Mouse (Mus musculus) neural tube, embryonic 14.5 days (tissue): Measurements from ENCODE around the gene St7. TPM values are rescaled to one million over a fixed set of nuclear protein-coding genes. Genes with fewer than 3 reads are reported as not detected.

ENCODE experiments used
- ATAC-seq: fragments of 200-750 bp; cut with Nextera tagmentation; 2 replicates; pipeline ENCODE4 v1.8.0; 2017; ENCODE audit warnings: low read depth, mild to moderate bottlenecking, moderate TSS enrichment, moderate library complexity
- H3K27ac ChIP-seq: fragments of 300-500 bp; sonication (generic); 2 replicates; pipeline ENCODE4 v1.5.1; 2014; ENCODE audit warnings: low read depth, mild to moderate bottlenecking, control low read depth, low read length, moderate library complexity, mixed read lengths
- H3K27me3 ChIP-seq: fragments of 300-500 bp; sonication (generic); 2 replicates; pipeline ENCODE4 v1.6.1; 2014; ENCODE audit warnings: low read length; ENCODE audit not compliant: control insufficient read depth, insufficient read depth
- H3K36me3 ChIP-seq: fragments of 300-500 bp; sonication (generic); 2 replicates; pipeline ENCODE4 v1.6.1; 2014; ENCODE audit warnings: low read length, mixed read lengths; ENCODE audit not compliant: control insufficient read depth, insufficient read depth
- H3K4me1 ChIP-seq: fragments of 300-500 bp; sonication (generic); 2 replicates; pipeline ENCODE4 v1.6.1; 2014; ENCODE audit warnings: low read length; ENCODE audit not compliant: control insufficient read depth, insufficient read depth
- H3K4me2 ChIP-seq: fragments of 300-500 bp; sonication (generic); 2 replicates; pipeline ENCODE4 v1.6.1; 2014; ENCODE audit warnings: mild to moderate bottlenecking, low read depth, low read length, control low read depth
- H3K4me3 ChIP-seq: fragments of 300-500 bp; sonication (generic); 2 replicates; pipeline ENCODE4 v1.5.1; 2014; ENCODE audit warnings: low read depth, low read length, control low read depth, mixed read lengths
- H3K9ac ChIP-seq: fragments of 300-500 bp; sonication (generic); replicated peaks from 2 replicates; pipeline ENCODE4 v1.6.1; 2014; ENCODE audit warnings: low read depth, mild to moderate bottlenecking, control low read depth, low read length, mixed read lengths
- H3K9me3 ChIP-seq: fragments of 300-500 bp; sonication (generic); 2 replicates; pipeline ENCODE4 v1.6.1; 2016; ENCODE audit warnings: low read length; ENCODE audit not compliant: control insufficient read depth
- WGBS: fragments of 180-500 bp; shearing (Covaris S2); extraction: QIAGEN DNeasy Blood & Tissue Kit; methylation state at CpG from one replicate; pipeline ENCODE4 v1.1.7; 2014; 5-methylcytosine and 5-hydroxymethylcytosine counted together
- polyA plus RNA-seq: library from polyadenylated mRNA; unstranded; fragments of >200 nt; fragmentation: Nextera tagmentation; extraction: Ambion mirVana; gene quantifications from 2 replicates; pipeline ENCODE4 v1.2.1, GENCODE M21; 2014

St7 gene
- polyA plus RNA-seq, 1 experiment from 2014 or later, result 71.9 TPM

DNA sequence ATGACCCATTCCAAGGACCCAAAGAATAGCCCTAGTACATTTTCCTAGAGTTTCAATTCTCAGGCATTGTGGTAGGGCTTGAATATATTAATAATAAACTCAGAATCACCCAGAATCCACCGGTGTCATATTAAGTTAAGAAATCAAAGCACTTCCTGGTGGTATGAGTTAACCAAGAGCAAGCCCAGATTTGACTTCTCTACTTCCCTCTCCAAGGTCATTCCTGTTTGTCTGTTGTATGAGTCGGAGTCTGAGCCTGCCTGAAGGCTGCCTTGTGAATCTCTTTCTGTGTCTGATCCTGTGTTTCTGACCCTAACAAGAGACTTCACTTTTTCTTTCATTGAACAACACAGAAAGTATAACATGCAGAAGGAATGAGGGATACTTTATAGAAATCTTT, 118.3 kb downstream of the St7 start:
- Histone ChIP-seq H3K4me3 (no peak overlapping the region), H3K4me2 (no peak overlapping the region), H3K9me3 (no peaks in the 10 kb centered on the region), H3K9ac (no peak overlapping the region), H3K36me3 (no peaks in the 10 kb centered on the region), H3K27ac (no peak overlapping the region), H3K27me3 (no peaks in the 10 kb centered on the region), H3K4me1 (0 out of 2 replicates have a peak, but pooled peaks cover 3% of the 10 kb centered on the region)
- no peak for ATAC-seq
- 79% methylated on average over 2 of the region's 2 CpGs for WGBS

GRCm38 (mm10) chr6:17811531-17811930, 118.8 kb downstream of the St7 start:
- Histone ChIP-seq H3K9ac (no peak overlapping the region), H3K4me3 (no peak overlapping the region), H3K27ac (no peak overlapping the region), H3K9me3 (no peaks in the 10 kb centered on the region), H3K27me3 (no peaks in the 10 kb centered on the region), H3K4me2 (no peak overlapping the region), H3K36me3 (no peaks in the 10 kb centered on the region), H3K4me1 (peaks cover 5% of the 10 kb centered on the region)
- no peak for ATAC-seq

GRCm38 (mm10) chr6:17814074-17814649, 121.4 kb downstream of the St7 start:
- H3K36me3 ChIP-seq, result no peaks in the 10 kb centered on the region
- no peak overlapping the region for H3K4me2 ChIP-seq
- no peak for ATAC-seq
- H3K4me1 ChIP-seq, result peaks cover 11% of the 10 kb centered on the region
- no peak overlapping the region for H3K27ac ChIP-seq
- no peaks in the 10 kb centered on the region for H3K27me3 ChIP-seq
- 62% methylated on average over 2 of the region's 2 CpGs for WGBS
- no peaks in the 10 kb centered on the region for H3K9me3 ChIP-seq
- no peak overlapping the region for H3K9ac ChIP-seq
- no peak overlapping the region for H3K4me3 ChIP-seq

- H3K4me2 ChIP-seq, result no peak overlapping the region
- no peak overlapping the region for H3K9ac ChIP-seq
Measured at GRCm38 (mm10) chr6:17816865-17817435, 124.2 kb downstream of the St7 start.

DNA sequence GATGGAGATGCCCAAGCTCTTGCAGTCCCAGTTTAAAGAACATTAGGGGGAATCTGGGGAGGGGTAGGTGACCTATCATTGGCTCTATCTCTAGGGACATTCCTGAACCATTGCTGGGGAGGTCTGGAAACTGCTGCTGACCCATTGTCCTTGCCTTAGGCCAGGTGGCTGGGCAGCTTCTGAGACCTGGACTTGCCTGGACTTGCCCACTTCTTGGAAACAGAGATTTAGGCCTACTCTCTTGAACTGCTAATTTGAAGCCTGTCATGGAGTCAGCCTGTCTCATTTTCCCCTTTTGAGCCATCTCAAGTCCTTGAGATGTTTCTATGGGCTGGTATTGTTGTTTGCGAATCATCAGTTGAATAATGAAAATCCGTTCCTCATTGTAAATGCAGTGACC, 130.9 kb downstream of the St7 start:
- no peak overlapping the region for H3K27ac ChIP-seq
- H3K27me3 ChIP-seq, result no peaks in the 10 kb centered on the region
- WGBS, result 95% methylated on average over 2 of the region's 2 CpGs
- no peak for ATAC-seq
- no peak overlapping the region for H3K4me2 ChIP-seq
- no peaks in the 10 kb centered on the region for H3K9me3 ChIP-seq
- H3K36me3 ChIP-seq, result peaks cover 6% of the 10 kb centered on the region; the same call in 1 of the 2 replicates
- H3K9ac ChIP-seq, result no peak overlapping the region
- H3K4me3 ChIP-seq, result no peak overlapping the region
- H3K4me1 ChIP-seq, result no peaks in the 10 kb centered on the region

More at GRCm38 (mm10) chr6:17816865-17817435, 124.2 kb downstream of the St7 start:
- peak overlapping the region; percentile 57 for H3K27ac ChIP-seq
- H3K4me3 ChIP-seq, result no peak overlapping the region
- ATAC-seq, result peak; percentile 86
- H3K36me3 ChIP-seq, result peaks cover 5% of the 10 kb centered on the region; the same call in 1 of the 2 replicates
- no peaks in the 10 kb centered on the region for H3K27me3 ChIP-seq
- H3K4me1 ChIP-seq, result peaks cover 11% of the 10 kb centered on the region
- no peaks in the 10 kb centered on the region for H3K9me3 ChIP-seq
- 9% methylated on average over 3 of the region's 3 CpGs for WGBS

GRCm38 (mm10) chr6:17824735-17825134, 132.0 kb downstream of the St7 start:
- Histone ChIP-seq H3K4me2 (no peak overlapping the region), H3K4me1 (no peaks in the 10 kb centered on the region), H3K9me3 (no peaks in the 10 kb centered on the region), H3K27me3 (no peaks in the 10 kb centered on the region), H3K36me3 (peaks cover 6% of the 10 kb centered on the region; the same call in 1 of the 2 replicates), H3K9ac (no peak overlapping the region), H3K27ac (no peak overlapping the region), H3K4me3 (no peak overlapping the region)
- WGBS, result 100% methylated on average over 1 of the region's 1 CpGs
- ATAC-seq, result no peak

DNA sequence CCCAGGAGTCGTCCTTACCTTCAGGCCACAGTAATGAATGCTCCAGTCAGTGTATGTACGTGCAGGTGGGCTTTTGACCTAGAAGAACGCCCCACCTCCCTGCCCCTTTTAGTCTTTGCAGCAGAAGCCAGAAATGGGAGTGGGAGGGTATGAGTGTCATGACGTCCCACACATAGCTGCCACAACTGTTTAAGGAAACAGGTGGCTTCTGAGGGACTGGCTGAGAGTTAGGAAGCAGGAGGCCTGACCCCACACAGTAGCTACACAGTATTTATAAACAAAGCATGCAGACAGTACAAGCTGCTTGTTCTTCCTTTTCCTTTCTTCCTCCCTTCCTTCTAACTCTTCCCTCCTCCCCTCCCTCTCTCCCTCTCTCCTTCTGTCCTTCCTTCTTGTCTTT, 135.6 kb downstream of the St7 start:
- no peaks in the 10 kb centered on the region for H3K36me3 ChIP-seq
- no peak for ATAC-seq
- 89% methylated on average over 4 of the region's 4 CpGs for WGBS
- H3K9me3 ChIP-seq, result no peaks in the 10 kb centered on the region
- no peak overlapping the region for H3K9ac ChIP-seq
- no peaks in the 10 kb centered on the region for H3K4me1 ChIP-seq
- H3K4me3 ChIP-seq, result no peak overlapping the region
- H3K27me3 ChIP-seq, result no peaks in the 10 kb centered on the region
- no peak overlapping the region for H3K27ac ChIP-seq
- no peak overlapping the region for H3K4me2 ChIP-seq

- Histone ChIP-seq H3K4me3 (no peak overlapping the region), H3K4me1 (no peaks in the 10 kb centered on the region), H3K27me3 (no peaks in the 10 kb centered on the region), H3K9ac (no peak overlapping the region), H3K9me3 (no peaks in the 10 kb centered on the region), H3K36me3 (no peaks in the 10 kb centered on the region), H3K27ac (no peak overlapping the region), H3K4me2 (no peak overlapping the region)
- ATAC-seq, result no peak
- WGBS, result 92% methylated on average over 1 of the region's 1 CpGs
Measured at GRCm38 (mm10) chr6:17829981-17830380, 137.2 kb downstream of the St7 start.

DNA sequence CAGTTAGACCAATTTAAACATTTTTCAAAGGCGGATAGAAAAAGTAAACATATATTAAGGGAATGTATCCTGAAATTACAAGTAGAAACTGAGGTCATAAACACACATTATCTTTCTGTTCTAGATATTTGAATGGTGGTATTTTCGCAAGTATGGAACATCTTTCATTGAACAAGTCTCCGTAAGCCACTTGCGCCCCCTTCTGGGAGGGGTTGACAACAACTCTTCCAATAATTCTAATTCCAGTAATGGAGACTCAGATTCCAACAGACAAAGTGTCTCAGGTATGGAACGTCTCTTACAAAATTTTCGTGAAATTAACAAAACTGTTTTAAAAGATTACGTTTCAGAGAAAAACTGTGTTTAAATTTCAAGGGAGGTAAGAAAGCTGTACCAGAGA, 141.8 kb downstream of the St7 start:
- ATAC-seq, result no peak
- Histone ChIP-seq H3K9ac (no peak overlapping the region), H3K4me1 (no peaks in the 10 kb centered on the region), H3K4me2 (no peak overlapping the region), H3K27me3 (no peaks in the 10 kb centered on the region), H3K9me3 (no peaks in the 10 kb centered on the region), H3K36me3 (no peaks in the 10 kb centered on the region), H3K27ac (no peak overlapping the region), H3K4me3 (no peak overlapping the region)
- WGBS, result 33% methylated on average over 7 of the region's 7 CpGs
